Mouse (Mus musculus) small intestine, adult 10 weeks (tissue): ENCODE data around the gene Pld4. TPM values are rescaled to one million over a fixed set of nuclear protein-coding genes. Genes with fewer than 3 reads are reported as not detected.

Experiments
- polyA plus RNA-seq: library from polyadenylated mRNA; stranded (reverse); fragments of 350-450 nt; fragmentation: Illumina TruSeq; extraction: RNeasy Lipid Tissue Mini Kit (QIAGEN cat#74804); gene quantifications from one replicate; pipeline ENCODE4 v1.2.3, GENCODE M21; 2014; ENCODE audit warnings: low replicate concordance

The Pld4 gene
- polyA plus RNA-seq: 0.97 TPM

GRCm38 (mm10) chr12:112760154-112760926 is at the start of gene Pld4:
Gene Pld4 (plus strand): TSS chr12:112760655.

GRCm38 (mm10) chr12:112720216-112720615 is 40.2 kb upstream of the Pld4 start, which contains the start of gene Cep170b:
Gene Cep170b (plus strand): TSS chr12:112720455.

GRCm38 (mm10) chr12:112801864-112802846 is 41.7 kb downstream of the Pld4 start, which contains the start of gene Ahnak2:
Gene Ahnak2 (minus strand): TSS chr12:112802657.

GRCm38 (mm10) chr12:112808587-112809364 is 48.3 kb downstream of the Pld4 start, which contains the start of gene Clba1:
Gene Clba1 (plus strand): TSS chr12:112808937.

Other genes starting within 250 kb of the Pld4 start
- gene Tmem179, start 243.9 kb upstream of the Pld4 start, polyA plus RNA-seq: not detected
- gene Inf2, start 171.9 kb upstream of the Pld4 start, polyA plus RNA-seq: not detected
- gene Adssl1, start 140.6 kb upstream of the Pld4 start, polyA plus RNA-seq: not detected
- gene Siva1, start 116.0 kb upstream of the Pld4 start, polyA plus RNA-seq: not detected
- 3.2 TPM for gene Akt1, start 85.8 kb upstream of the Pld4 start, polyA plus RNA-seq
- 0.56 TPM for gene Zbtb42, start 81.8 kb upstream of the Pld4 start, polyA plus RNA-seq
- gene Cep170b, start 40.2 kb upstream of the Pld4 start, polyA plus RNA-seq: 7.2 TPM
- 0.37 TPM for gene Ahnak2, start 42.0 kb downstream of the Pld4 start, polyA plus RNA-seq
- 0.33 TPM for gene Clba1, start 48.3 kb downstream of the Pld4 start, polyA plus RNA-seq
- 8.3 TPM for gene Cdca4, start 68.8 kb downstream of the Pld4 start, polyA plus RNA-seq
- 0.63 TPM for gene Gpr132, start 107.6 kb downstream of the Pld4 start, polyA plus RNA-seq
- not detected for gene Jag2, start 169.1 kb downstream of the Pld4 start, polyA plus RNA-seq
- not detected for gene Nudt14, start 181.5 kb downstream of the Pld4 start, polyA plus RNA-seq
- 0.71 TPM for gene Btbd6, start 215.8 kb downstream of the Pld4 start, polyA plus RNA-seq
- 11.7 TPM for gene Brf1, start 240.0 kb downstream of the Pld4 start, polyA plus RNA-seq